Mouse (Mus musculus) megakaryocyte progenitor cell, adult 5-6 weeks (primary cell): Measurements from ENCODE around the gene Cnst. TPM values are rescaled to one million over a fixed set of nuclear protein-coding genes. Genes with fewer than 3 reads are reported as not detected.

Experiments
- total RNA-seq, 2 experiments: library from RNA; stranded (forward) in 1 of 2; stranded (reverse) in 1 of 2; fragments of 157-497, 149-512 nt in 1 of 2; fragments of 200-1000 nt in 1 of 2; gene quantifications; 2 replicates each; pipeline versions ENCODE4 v1.2.3 to v1.2.4; 2015 to 2017

The Cnst gene
- total RNA-seq, 2 experiments from 2014 or later, result 13.0 to 14.2 TPM

Other genes with a start within 250 kb of the Cnst start
- gene Smyd3, start 28.3 kb upstream of the Cnst start, total RNA-seq (2015), result 19.8 and 20.7 TPM in 2 replicates
- gene Smyd3, start 28.3 kb upstream of the Cnst start, total RNA-seq (2017), result 22.9 and 35.6 TPM in 2 replicates
- 46.2 and 50.3 TPM in 2 replicates for gene Tfb2m, start 103 bp upstream of the Cnst start, total RNA-seq (2015)
- gene Tfb2m, start 103 bp upstream of the Cnst start, total RNA-seq (2017), result 43.9 and 50.6 TPM in 2 replicates
- gene Sccpdh, start 121.8 kb downstream of the Cnst start, total RNA-seq (2015), result 18.6 and 26.6 TPM in 2 replicates
- 42.4 and 43.7 TPM in 2 replicates for gene Sccpdh, start 121.8 kb downstream of the Cnst start, total RNA-seq (2017)
- gene Kif28, start 198.9 kb downstream of the Cnst start, total RNA-seq (2015), result not detected in 2 replicates
- not detected in 2 replicates for gene Kif28, start 198.9 kb downstream of the Cnst start, total RNA-seq (2017)